Mouse (Mus musculus): Measurements from ENCODE around the gene Adgrg1. TPM values are rescaled to one million over a fixed set of nuclear protein-coding genes. Genes with fewer than 3 reads are reported as not detected.

Adgrg1 gene
- 1 to 10 TPM; 4.6 to 8.4 TPM for polyA plus RNA-seq (2017; shearing (Covaris generic))

DNA sequence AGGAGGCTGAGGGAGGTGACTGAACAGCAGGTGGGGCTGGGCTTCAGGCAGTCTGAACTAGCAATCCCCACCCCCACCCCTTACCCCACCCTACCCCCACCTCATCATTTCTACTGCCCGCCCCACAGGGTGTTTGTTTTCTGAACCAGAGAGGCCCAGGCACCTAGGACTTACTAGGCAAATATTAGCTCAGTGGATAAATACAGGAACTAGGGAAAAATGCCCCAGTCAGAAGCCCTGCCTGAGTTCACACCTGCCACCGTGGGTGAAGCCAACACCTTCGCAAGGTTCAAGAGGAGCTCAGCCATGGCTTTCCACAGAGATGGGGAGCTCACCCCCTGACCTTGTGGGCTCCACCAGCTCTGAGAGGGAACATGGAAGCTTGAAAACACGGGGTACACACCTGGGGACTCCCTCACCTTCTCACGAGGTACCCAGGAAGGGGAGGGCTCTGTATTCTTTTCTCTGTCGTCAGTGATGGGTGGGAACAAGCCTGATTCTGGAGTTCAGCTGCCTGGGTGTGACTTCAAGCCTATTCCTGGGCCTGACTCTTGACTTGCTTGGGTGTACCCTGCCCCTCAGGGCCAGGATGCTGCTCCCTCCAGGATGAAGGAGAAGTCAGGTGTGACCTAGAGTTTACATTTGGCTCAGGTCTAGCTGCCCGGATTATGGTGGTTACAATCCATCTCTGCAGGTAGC is at the start of gene Adgrg1:
Gene Adgrg1 (plus strand): TSS at position 285 of the 699 bp plus-strand sequence.
- ATAC-seq = no peak

DNA sequence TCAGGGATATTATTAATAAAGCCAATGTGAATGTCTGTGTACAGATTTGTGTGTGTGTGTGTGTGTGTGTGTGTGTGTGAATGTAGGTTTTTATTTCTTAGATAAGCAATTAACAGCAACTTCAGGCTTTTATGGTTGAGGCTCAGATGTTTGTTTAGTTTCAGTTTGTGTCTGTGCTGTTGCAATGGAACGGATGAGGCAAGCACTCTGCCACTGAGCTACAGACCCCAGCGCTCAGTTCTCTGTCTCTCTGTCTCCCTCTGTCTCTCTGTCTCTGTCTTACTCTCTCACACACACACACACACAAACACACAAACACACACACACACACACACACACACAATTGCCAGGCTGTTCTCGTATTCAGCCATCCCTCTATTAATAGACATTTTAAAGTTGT is 46.3 kb upstream of the Adgrg1 start:
- no peak for ATAC-seq

DNA sequence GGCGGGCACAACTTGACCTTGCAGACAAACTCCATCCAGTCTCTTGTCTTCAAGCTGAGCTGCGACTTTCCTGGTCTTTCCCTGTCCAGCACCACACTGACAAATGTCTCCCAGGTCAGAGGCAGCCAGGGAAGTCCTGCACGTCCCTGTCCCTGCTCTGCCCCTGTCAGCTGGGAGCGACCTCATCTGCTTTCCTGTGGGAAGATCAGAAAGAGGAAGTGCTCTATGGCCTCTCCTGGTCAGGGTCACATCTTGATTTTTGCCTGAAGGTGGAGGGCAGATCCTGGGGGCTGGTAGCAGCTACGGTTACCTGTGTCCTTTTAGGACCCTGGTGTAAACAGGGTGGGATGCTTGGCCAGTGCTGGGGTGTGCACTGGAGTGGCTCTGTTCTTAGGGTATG is 40.6 kb upstream of the Adgrg1 start:
- ATAC-seq = no peak

DNA sequence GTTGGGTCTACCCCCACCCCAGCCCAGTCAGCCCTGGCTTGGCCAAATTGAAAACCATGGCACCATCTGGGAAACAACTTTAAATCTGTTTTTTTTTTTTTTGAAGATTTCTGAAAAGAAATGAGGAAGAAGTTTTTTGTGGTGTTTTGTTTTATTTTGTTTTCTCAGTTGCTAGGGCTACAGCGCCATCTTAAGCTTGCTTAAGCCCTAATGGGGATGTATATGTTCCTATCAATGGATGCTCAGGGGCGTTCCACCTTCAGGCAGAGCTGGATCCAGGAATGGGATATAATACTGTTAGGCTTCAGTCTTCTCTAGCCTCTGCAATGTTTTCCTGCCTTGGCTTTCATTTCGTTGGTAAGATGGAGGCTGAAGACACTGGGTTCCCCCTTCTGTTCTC is 39.4 kb upstream of the Adgrg1 start:
- ATAC-seq = no peak

DNA sequence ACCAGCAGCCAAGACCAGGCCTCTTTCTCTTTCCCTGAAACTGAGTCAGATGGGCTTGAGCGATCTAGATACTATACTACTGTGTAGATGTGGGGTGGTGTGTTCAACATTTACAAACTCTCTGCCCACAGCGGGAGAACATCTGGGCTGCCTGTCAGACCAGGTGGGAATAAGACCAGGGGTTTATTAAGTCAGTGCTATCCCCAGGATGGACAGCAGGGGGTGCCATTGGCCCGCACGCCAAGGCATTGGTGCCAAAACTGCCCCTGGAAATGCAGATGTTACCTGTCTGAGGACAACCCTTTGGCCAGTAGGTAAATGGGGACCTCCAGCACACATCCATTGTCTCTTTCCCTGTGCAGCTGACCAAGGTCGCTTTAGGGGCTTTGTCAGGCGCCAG is 32.0 kb upstream of the Adgrg1 start:
- no peak for ATAC-seq

DNA sequence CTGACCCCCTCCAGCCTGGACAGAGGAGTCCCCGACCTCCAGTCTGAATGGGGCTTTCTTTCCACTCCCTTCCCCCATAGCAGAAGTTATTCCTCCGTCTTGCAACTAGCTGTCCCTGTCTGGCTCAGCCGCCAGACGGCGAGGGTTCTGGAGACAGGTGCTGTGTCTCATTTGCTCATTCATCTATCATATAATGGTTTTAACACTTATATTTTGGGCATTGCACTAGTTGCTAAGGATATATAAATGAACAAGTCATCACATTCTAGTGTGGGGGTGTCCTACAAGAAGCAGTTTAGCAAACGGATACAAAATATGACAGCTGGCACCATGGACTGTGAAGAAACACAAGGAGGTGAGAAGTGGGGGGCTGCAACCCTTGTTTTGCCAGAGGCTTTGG is 29.4 kb upstream of the Adgrg1 start:
- ATAC-seq = no peak

DNA sequence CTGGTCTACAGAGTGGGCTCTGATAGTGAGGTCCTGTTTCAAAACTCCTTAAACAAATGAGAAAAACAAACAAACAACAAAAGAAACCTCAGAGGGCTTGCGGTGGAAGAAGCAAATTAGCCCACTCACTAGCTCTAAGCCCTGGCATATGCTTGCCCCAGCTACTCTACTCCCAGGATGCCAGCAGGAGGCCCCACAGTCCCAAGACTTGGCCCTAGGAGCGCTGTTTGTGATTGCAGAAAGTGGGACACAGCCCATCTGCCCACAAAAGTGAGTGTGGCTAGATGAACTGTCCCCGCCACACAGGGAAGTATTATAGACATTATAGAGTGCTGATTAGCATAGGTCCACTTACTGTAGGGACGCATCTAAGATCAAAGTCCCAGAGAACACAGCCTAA is 26.1 kb upstream of the Adgrg1 start:
- no peak for ATAC-seq

DNA sequence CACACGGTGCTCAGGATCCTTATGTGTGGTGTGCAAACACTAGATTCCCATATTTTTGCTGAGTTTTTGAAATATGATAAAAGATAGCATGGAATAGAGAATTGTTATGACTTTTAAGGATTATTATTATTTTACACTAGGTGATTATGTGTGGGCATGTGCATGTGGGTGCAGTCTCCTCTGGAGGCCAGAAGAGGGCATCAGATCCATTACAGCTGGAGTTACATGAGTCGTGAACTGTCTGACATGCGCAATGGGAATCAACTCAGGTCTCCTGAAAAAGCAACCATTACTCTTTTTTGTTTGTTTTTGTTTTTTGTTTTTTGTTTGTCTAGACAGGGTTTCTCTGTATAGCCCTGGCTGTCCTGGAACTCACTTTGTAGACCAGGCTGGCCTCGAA is 25.5 kb upstream of the Adgrg1 start:
- no peak for ATAC-seq

DNA sequence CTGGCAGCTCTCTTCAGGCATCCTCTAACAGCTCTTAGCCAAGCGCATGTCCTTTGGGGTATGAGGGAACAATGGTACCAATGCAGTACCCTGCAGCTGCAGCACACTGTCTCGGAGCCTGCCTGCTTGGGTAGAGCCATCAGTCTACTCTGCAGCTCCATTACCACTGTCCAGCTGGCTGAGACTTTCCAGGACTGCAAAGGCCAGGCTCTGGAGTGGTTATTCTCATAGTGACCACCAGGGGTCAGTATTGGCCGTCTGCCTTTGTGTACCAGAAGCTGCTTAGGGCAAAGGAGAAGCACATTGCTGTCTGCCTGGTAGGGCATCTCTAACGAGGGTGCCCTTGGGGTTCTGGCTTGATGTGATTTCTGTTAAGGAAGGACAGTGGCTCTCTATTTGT is 24.5 kb upstream of the Adgrg1 start:
- ATAC-seq = peak; percentile 58

DNA sequence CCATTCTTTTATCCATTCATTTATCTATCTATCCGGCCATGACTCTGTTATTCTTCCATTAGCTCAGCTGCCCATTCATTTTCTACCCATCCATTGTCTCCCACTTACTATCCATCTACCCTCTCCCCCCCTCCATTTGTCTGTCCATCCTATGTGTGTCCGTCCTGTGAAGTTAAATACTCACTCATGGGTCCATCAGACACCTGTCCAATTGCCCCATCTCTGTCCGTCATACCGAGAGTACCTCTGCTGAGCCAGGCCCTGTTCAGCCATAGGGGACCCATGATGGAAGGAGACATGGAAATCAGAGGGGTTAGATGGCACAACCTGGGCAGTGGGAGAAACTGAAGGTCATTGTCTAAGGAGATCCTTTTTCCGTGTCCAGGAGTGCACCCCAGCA is 24.1 kb upstream of the Adgrg1 start:
- no peak for ATAC-seq

DNA sequence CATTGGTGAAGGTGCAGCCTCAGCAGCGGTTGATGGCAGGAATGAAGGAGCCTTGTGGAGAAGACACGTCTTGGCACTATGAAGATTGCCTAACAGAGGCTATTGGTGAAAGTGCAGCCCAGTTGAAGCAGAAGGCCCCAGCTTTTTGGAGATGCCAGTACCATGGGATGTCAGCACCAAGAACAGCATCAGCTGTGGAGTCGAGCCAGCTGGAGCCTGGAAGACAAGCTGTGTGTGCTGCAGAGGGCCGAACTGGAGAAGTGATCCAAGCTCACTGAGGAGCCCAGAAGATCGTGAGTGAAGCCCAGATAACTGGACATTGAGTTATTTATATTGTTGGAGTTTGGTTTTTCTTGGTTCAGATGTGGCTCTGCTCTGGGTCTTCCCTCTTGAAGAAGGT is 22.5 kb upstream of the Adgrg1 start:
- no peak for ATAC-seq

DNA sequence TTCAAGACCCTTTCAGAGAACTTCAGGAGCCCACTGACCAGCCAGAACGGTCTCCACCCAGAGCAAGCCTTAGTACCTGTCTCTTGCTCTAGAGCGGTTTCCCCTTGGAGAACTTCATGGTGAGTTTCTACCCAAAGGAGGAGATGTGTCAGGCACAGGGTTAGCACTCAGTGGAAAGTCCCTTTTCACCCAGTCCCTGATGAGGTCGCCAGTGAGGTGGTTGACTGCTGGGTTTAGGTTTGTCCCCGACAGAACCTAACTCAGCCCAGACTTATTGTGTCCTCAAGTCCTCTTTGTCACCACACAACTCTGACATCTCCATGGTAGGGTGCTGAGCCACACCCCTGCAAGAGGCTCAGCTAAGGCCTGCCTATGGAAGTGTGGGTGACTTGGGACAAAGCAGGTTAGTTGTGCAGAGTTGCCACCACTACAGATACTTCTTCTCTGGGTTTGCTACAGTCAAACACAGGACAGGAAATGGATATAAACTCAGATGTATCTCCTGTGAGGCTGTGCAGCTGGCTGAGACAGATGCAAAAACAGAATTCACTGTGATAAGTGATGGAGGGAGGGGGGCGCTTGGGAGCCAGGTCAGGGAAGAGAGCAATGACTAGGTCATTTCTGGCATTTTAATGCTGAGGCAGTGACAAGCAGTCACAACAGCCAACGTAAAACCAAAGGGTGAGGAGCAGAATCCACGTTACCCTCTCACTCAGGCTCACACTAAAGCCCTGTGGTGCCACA is 20.8 kb upstream of the Adgrg1 start:
- peak; percentile 65 for ATAC-seq

DNA sequence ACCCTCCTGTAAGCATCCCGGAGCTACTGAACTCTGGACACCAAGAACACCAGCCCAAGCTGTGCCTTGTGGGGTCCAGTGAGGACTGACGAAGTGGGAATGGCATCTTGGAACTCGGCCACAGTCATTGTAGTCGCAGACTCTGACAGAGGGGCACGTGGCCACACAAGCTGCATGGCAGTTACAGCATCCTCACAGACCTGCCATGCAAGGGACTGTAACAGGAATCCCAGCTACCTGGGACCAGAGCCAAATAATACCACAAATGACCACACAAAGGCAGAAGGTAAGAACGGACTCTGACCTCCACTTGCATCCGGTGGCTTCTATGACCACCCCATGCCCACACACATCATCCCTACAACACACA is 20.2 kb upstream of the Adgrg1 start:
- no peak for ATAC-seq

DNA sequence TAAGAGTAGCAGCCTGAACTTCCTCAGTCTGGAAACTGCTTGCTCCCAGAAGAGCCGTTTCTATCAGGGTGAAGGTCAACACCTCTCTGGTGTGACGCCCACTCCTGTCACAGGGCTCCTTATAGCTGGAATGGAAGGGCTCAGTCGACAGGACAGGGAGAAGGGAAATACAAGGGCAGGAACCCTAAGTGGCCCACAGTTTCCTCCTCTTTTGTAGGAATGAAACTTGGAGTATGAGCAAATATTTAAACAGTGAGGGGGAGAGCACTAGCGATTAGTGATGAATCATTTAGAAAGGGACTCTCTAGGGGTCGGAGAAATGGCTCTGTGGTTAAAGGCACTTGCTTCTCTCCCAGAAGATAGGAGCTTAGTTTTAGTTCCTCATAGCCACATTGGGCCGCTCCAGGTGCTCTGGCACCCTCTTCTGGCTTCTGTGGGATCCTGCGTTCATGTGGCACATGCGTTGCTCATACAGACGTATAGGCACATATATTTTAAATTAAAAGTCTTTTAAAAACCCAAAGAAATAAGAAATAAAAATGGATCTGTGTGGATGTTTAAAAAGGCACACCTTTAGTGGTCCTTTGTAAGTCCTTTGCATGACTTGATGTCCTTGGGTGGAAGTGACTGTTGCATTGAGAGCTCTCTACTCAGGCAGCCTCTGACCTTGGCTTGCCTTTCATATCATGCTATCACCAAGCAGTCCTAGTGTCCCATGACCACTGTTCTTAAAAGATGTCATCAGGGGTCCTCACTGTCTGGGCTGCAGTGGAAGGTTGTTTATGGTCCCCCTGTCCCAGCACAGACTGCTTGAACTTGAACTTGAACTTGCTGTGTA is 19.4 kb upstream of the Adgrg1 start:
- no peak for ATAC-seq

DNA sequence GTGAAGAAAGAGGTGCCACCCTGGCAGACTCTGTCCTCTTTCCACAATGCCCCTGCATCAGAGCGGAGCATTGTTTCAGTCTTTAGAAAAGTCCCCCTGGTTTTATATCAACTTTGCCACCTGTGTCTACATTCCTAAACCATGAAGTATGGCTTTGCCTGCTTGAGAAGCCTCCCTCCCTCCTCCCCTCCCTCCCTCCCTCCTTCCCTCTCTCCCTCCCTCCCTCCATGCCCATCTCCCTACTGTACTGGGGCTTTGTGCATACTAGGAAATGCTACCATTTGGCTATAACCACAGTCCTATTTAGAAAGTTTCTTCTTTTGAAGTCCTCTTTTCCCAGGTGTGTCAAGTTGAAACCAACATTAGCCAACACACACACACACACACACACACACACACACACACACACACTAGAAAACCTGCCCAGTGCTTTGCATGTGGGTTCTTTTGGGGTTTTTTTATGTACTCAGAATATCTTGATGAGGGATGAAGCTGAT is 18.4 kb upstream of the Adgrg1 start:
- no peak for ATAC-seq

DNA sequence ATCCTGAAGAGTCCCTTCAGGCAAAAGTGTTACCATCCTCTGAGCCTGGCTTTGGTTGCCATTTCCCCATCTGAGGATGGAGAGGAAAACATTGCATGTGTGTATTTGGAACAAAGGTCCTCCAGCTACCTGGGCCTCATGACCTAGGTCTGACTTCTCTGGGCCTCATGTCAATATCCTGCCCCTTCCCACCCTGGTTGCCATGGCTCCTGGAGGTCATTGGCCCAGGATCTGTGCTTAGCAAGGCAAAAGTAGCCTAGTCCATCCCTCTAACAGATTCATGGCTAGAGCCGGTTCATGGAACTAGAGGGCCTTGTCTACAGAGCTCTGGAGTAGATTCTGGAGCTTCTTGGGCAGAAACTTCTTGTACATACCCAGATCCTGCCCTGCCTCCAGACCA is 12.3 kb upstream of the Adgrg1 start:
- ATAC-seq = no peak

DNA sequence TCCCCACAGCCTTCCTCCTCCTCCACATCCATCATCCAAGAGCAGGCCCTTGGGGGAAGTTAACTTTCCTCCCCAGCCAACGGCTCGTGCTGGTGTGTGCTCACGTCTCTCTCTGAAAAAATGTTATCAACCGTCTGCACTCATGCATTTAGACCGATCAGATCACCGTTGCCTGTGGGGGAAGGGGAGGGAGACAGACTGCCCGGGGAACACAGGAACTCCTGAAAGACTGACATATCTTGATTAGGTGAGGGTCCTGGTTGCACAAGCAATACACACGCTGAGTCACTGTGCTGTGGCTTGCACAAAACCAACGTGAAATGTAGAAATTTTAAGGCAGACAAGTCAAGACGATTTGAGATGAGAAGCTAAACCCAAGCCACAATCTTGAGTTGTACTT is 9.7 kb upstream of the Adgrg1 start:
- ATAC-seq = no peak

DNA sequence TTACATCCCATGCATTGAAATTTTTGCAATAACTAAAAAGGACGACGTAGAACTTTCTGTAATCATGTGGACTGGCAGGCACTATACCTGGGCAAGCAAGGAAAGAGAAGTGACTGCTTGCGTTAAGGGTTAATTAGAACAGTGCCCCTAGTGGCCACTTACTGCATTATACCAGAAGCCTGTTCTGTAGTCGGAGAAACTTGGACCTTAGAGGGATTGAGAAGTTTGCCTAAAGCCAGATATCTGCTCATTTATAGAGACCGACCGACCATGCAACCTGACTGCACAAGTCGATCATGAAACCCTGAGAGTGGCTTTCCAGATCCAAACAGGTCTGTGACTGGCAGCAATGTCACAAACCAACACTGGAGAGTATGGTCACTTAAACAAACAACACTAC is 8.0 kb upstream of the Adgrg1 start:
- ATAC-seq = peak; percentile 63

DNA sequence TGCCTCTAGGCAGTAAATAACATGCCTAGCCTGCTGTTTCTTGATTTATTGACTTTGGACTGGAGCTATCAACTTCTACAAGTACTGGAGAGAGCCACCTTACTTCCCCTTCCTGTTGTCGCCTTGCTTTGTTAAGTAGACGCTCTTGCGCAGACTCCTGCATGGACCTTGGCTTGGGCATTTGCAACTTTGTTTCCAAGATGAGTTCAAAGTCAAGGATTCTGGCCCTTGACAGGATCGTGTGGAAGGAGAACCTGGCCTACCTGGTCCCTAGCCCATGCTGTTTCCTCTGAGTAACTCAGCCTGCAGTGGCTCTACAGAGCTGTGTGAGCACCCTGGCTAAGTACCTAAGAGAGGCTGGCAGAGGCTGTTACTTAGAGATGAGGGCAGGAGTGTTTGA is 7.5 kb upstream of the Adgrg1 start:
- no peak for ATAC-seq

DNA sequence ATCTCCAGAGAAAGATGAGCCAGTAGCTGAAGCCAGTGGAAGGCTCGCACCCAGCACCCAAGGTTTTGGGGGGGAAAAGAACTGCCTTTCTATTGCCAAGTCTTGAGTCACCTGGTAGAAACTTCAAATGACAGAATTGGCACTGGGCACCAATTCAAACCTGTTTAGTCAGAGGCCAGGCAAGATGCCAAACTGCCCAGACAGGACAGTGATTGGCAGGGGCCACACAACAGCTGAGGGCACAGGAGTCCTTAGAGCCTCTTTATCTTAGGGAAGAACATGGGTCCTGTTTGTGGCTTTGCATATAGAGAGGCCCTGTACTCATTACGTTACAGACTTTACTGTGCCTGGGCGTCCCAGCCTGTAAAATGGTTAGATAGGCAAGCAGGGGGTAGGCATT is 7.0 kb upstream of the Adgrg1 start:
- no peak for ATAC-seq

DNA sequence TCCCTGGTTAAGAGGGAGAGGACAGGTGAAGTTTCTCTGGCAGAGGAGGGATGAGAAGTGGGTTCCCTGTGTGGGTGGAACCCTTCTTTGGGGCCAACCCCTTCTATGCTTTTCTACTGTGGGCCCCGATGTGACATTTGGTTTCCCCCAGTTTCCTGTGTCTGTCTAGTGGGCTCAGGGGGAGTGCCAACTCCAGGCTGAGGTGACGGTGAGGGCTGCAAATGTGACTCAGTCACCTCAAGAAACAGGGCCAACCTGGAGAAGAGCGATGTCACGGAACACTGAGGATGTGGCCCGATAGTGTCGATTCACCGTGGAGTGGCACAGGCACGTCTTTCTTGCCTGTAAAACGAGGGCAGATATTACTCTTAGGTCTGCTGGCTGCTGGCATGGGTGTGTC is 1.3 kb upstream of the Adgrg1 start:
- ATAC-seq = peak; percentile 78

DNA sequence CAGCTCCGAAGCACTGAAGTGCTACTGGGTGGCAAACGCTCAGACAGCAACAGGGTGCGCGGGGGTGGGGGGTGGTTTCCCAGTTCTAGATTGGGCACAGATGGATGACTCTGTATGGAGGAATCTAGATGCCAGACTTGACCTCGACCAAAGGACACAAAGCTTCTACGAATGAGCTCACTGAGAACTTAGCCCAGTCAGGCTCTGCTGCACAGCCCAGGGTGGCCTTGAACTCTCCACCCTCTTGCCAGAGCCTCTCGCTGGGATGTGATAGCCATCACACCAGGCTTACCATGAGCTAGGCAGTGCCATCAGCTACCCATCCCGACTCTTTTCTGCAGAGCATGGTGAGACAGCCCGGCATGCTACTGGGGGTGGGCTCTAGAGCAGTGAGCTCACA is 765 bp upstream of the Adgrg1 start:
- no peak for ATAC-seq

DNA sequence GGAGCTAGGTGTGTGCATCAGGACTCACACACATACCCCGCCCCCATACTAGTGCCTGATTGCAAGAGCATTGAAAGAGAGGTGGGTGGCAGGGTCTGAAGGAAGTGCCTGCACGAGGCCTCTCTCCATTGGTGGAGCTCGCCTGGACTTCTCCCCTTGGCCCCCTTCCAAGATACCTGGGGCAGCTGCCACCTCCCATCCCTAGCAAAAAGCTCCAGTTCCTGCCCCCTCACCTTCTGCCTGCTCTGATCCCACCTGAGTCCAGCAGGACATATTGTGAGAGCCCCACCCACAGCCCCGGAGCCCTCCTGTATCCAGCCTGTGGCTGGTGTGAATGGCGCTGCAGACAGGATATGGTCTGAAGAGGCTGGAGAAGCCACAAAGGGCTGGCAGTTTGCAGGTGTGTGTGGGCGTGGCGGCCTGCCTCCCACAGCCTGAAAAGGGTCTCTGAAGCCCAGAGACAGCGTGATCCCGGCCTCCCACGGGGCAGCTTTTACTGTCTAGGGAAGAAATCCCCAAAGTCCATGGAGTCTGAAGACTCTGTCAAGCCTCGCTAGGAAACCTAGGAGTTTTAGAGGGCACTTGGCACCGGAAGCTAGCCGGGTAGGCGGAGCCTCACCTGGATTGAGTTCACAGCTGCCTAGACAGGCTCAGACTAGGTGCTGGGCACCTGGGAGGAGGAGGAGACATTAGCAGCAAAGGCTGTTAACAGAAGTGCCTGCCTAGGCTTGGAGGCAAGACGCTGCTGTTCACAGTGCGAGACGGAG is 2.3 kb downstream of the Adgrg1 start:
- ATAC-seq = peak; percentile 63
